Mouse (Mus musculus) myocyte (in vitro differentiated cells): ENCODE data around the gene Iqgap2.

ENCODE experiments used
- CEBPB ChIP-seq: IDR thresholded peaks from 2 replicates; pipeline ENCODE4 v1.6.1; 2011; ENCODE audit warnings: mild to moderate bottlenecking, moderate library complexity; ENCODE audit not compliant: poor library complexity, insufficient read depth, severe bottlenecking
- E2F4 ChIP-seq: IDR thresholded peaks from one replicate; pipeline ENCODE4 v1.6.1; 2011; ENCODE audit warnings: mild to moderate bottlenecking, control low read depth, moderate library complexity; ENCODE audit not compliant: insufficient read depth
- MAX ChIP-seq: IDR thresholded peaks from one replicate; pipeline ENCODE4 v1.6.1; 2011; ENCODE audit warnings: low read depth, mild to moderate bottlenecking, control low read depth
- MYOD1 ChIP-seq, 3 experiments: IDR thresholded peaks; one replicate each; pipeline ENCODE4 v1.6.1; 2011; ENCODE audit warnings: control low read depth in 2 of 3, low read depth in 2 of 3, mild to moderate bottlenecking in 2 of 3, moderate library complexity in 1 of 3; ENCODE audit not compliant: insufficient read length in 2 of 3, control insufficient read depth in 1 of 3
- POLR2A ChIP-seq: IDR thresholded peaks from one replicate; pipeline ENCODE4 v1.6.1; 2011; ENCODE audit warnings: low read depth, mild to moderate bottlenecking, control low read depth, moderate library complexity; ENCODE audit not compliant: insufficient read length
- TCF12 ChIP-seq: IDR thresholded peaks from one replicate; pipeline ENCODE4 v1.6.1; 2011; ENCODE audit warnings: mild to moderate bottlenecking, control low read depth; ENCODE audit not compliant: poor library complexity, insufficient read depth, severe bottlenecking
- USF1 ChIP-seq: IDR thresholded peaks from one replicate; pipeline ENCODE4 v1.6.1; 2011; ENCODE audit warnings: low read depth, mild to moderate bottlenecking, control low read depth, moderate library complexity

DNA sequence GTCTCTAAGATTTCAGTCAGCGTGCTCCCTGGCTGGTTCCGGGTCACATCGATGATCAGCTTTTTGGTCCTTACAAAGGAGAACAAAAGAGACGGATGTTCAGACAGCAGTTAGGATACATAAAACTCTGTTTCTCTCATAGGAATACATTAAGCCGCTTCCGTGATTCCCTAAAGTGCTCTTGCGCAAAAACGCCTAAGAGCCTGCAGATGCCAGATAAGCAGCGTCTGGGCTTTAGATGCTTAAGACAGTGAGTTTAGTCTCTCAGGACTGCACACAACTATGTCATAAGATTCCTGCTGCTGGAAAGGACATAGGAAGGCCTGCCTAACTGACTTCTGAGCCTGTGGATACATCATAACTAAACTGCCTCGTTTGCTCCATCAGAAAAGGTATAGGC, 254.0 kb downstream of the Iqgap2 start:
- TF ChIP-seq POLR2A, result no peak
- no peak for TF ChIP-seq USF1
- TF ChIP-seq MAX, result no peak
- TF ChIP-seq TCF12, result no peak
- TF ChIP-seq E2F4, result no peak
- no peak for TF ChIP-seq CEBPB
- no peak for TF ChIP-seq MYOD1 (IDR thresholded peaks at IDR 0.05; ENCODE audit: control insufficient read depth in 1 of 3, insufficient read length in 2 of 3, low read depth in 2 of 3)
